Mouse (Mus musculus) stomach, postnatal 0 days (tissue): Measurements from ENCODE around the gene Abr.

Experiments
- CTCF ChIP-seq: IDR thresholded peaks from 2 replicates; pipeline ENCODE4 v1.5.1; 2016; ENCODE audit warnings: antibody characterized with exemption, low read depth, mild to moderate bottlenecking, moderate library complexity
- EP300 ChIP-seq: optimal IDR thresholded peaks from 2 replicates; pipeline ENCODE3; 2016; ENCODE audit warnings: antibody characterized with exemption

DNA sequence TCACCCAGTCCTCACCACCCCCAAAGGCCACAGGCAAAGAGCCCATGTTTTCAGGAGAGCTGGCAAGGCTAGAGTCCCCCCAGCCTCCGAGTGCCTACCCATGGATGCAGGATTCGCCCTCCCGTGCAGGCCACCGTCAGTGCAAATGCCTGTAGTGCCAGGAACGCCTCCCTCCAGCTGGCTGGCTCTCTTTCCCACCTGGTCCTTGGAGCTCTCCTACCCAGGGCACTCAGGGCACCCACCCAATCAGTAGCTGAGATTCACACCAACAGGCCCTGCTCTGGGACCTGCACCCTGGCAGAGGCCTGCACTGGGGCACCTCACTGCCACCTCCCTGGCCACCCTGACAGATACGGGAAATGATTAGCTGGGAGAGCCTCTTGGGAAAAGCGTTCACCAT lies 90.1 kb downstream of the Abr start:
- no peak for TF ChIP-seq CTCF
- TF ChIP-seq EP300 = no peak
